9 mouse cellular contexts compared by ENCODE assay signal in the genomic region with DNA sequence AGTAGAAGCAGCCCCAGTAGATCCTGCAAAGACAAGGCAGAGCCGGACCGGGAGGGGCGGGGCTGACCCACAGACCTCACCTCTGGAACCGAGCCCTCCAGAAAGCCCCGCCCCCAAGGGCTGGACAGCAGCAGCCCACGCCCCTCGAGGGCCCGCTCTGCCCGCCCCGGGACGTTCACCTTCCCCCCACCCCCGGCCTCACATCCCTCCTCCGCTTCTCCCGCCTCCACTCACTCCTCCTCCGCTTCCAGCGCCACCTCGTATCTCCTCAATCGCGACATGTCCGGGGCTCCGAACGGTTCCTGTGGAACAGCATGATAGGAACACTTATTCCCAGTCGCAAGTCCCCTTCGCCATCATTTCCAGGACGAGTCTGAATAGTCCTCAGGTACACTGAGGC. TPM values are rescaled to one million over a fixed set of nuclear protein-coding genes. Genes with fewer than 3 reads are reported as not detected.
DNase-seq lines count a peak whose midpoint lies in the region; ATAC-seq and TF ChIP-seq lines count a peak whose summit lies in the region.
"Not testable (repeated sequence)": the region's sequence is repeated elsewhere in the genome, so short reads cannot be mapped to it uniquely, and the experiment has no call there.
"Had no signal": no experiment of that assay in that cellular context is flagged by ENCODE, and none has a peak within 500 bp of the region (broad histone marks: within the 10 kb centered on the region; RNA-seq: fewer than 3 reads in every experiment).

No protein-coding gene starts in this region.

- peak overlapping the region; percentile 37 for H3K4me2 ChIP-seq in hindbrain, embryonic 11.5 days (replicated peaks; ENCODE audit: low read depth, low read length)

- H3K4me3 ChIP-seq in hindbrain, embryonic 11.5 days (ENCODE audit: low read depth, low read length) = peak overlapping the region; percentile 34
- peak overlapping the region; percentile 60 for H3K4me3 ChIP-seq in layer of hippocampus, adult 2 months
- peak overlapping the region; percentile 67 for H3K4me3 ChIP-seq in thymus, adult 2 months (ENCODE audit: control insufficient read depth, insufficient read depth, low read length)

- H3K9ac ChIP-seq in hindbrain, embryonic 11.5 days (ENCODE audit: low read depth, low read length) = 0 out of 2 replicates have a peak overlapping the region, but pooled peaks have one; percentile 37

- TF ChIP-seq POLR2A in thymus, adult 2 months (IDR thresholded peaks at IDR 0.05; ENCODE audit: control insufficient read depth, extremely low read depth, insufficient read depth, low read length, poor library complexity) = not testable (repeated sequence)

- TF ChIP-seq CTCF in layer of hippocampus, adult 2 months (conservative IDR thresholded peaks at IDR 0.05); thymus, adult 2 months (IDR thresholded peaks at IDR 0.05; ENCODE audit: borderline replicate concordance, control insufficient read depth, extremely low read depth, insufficient read depth, low read length, poor library complexity): not testable (repeated sequence)

- peak; percentile 75 for DNase-seq in R1 (ENCODE audit: low read depth, low spot score)
- DNase-seq in cerebellum, postnatal 25 days = peak; percentile 74 to 77
- peak; percentile 51 to 69 for DNase-seq in gastrocnemius, adult 8-10 months (ENCODE audit: low spot score in 2 of 2)
- peak; percentile 60 for DNase-seq in hindbrain, embryonic 11.5 days (ENCODE audit: low spot score)
- DNase-seq in layer of hippocampus, adult 2 months (ENCODE audit: low spot score in 2 of 2) = not testable (repeated sequence)
- DNase-seq in lung, postnatal 14 days = peak; percentile 78
- peak; percentile 64 for DNase-seq in ovary, postnatal 10 days (ENCODE audit: low spot score)
- DNase-seq in thymus, adult 2 months = peak; percentile 48

- not testable (repeated sequence) for H3K27ac ChIP-seq in hindbrain, embryonic 11.5 days (ENCODE audit: low read depth, low read length); thymus, adult 2 months (ENCODE audit: control insufficient read depth, insufficient read depth, low read length)
- H3K27ac ChIP-seq in layer of hippocampus, adult 2 months = peak overlapping the region; percentile 79

- H3K27me3 ChIP-seq in hindbrain, embryonic 11.5 days (ENCODE audit: control insufficient read depth, insufficient read depth, low read length); thymus, adult 2 months (ENCODE audit: control insufficient read depth, insufficient read depth, low read length): not testable (repeated sequence)

- WGBS in hindbrain, embryonic 11.5 days = 1% methylated on average over 13 of the region's 25 CpGs
- 1% methylated on average over 17 of the region's 25 CpGs for WGBS in thymus, adult 2 months

- not testable (repeated sequence) for ATAC-seq in hindbrain, embryonic 11.5 days (ENCODE audit: low FRiP score)

- not testable (repeated sequence) for H3K4me1 ChIP-seq in hindbrain, embryonic 11.5 days (replicated peaks; ENCODE audit: control insufficient read depth, insufficient read depth, low read length); thymus, adult 2 months (replicated peaks; ENCODE audit: control insufficient read depth, insufficient read depth, low read length)

- not testable (repeated sequence) for H3K36me3 ChIP-seq in hindbrain, embryonic 11.5 days (ENCODE audit: control insufficient read depth, insufficient read depth, low read length); thymus, adult 2 months (ENCODE audit: control insufficient read depth, insufficient read depth, low read length)

- H3K9me3 ChIP-seq in hindbrain, embryonic 11.5 days (ENCODE audit: control insufficient read depth, low read length) = not testable (repeated sequence)

RNA-seq across cellular contexts. Expression of a gene that starts 0.5 kb away (rescaled TPM):
- 10 to 100 TPM; 15.0 to 21.0 (median 18.9) TPM for total RNA-seq in gastrocnemius, adult 8-10 months (2022)
- 79.4 and 84.8 TPM in 2 replicates for polyA plus RNA-seq in hindbrain, embryonic 11.5 days (2014; fragmentation: Nextera tagmentation; extraction: Ambion mirVana)
- total RNA-seq in layer of hippocampus, adult 2 months (2021) = 100 to 1,000 TPM; 140 to 143 TPM
- polyA plus RNA-seq in thymus, adult 2 months (2012; rRNA removed) = 85.4 and 97.4 TPM in 2 replicates

RNA-seq across cellular contexts. Expression of a gene that starts 17.5 kb away (rescaled TPM):
- total RNA-seq in gastrocnemius, adult 8-10 months (2022) = 1 to 10 TPM; 5.9 to 8.9 (median 6.7) TPM
- polyA plus RNA-seq in hindbrain, embryonic 11.5 days (2014; fragmentation: Nextera tagmentation; extraction: Ambion mirVana) = 71.5 and 71.9 TPM in 2 replicates
- total RNA-seq in layer of hippocampus, adult 2 months (2021) = 10 to 100 TPM; 40.4 to 42.9 TPM
- 57.5 and 65.6 TPM in 2 replicates for polyA plus RNA-seq in thymus, adult 2 months (2012; rRNA removed)

RNA-seq across cellular contexts. Expression of a gene that starts 18.5 kb away (rescaled TPM):
- 10 to 100 TPM; 26.3 to 29.3 (median 27.4) TPM for total RNA-seq in gastrocnemius, adult 8-10 months (2022)
- 24.0 and 26.1 TPM in 2 replicates for polyA plus RNA-seq in hindbrain, embryonic 11.5 days (2014; fragmentation: Nextera tagmentation; extraction: Ambion mirVana)
- 10 to 100 TPM; 52.1 to 67.7 TPM for total RNA-seq in layer of hippocampus, adult 2 months (2021)
- polyA plus RNA-seq in thymus, adult 2 months (2012; rRNA removed) = 189 and 211 TPM in 2 replicates

RNA-seq across cellular contexts. Expression of a gene that starts 42.6 kb away (rescaled TPM):
- not detected for total RNA-seq in gastrocnemius, adult 8-10 months (2022)
- polyA plus RNA-seq in hindbrain, embryonic 11.5 days (2014; fragmentation: Nextera tagmentation; extraction: Ambion mirVana) = 0.68 and 0.93 TPM in 2 replicates
- not detected for total RNA-seq in layer of hippocampus, adult 2 months (2021)
- polyA plus RNA-seq in thymus, adult 2 months (2012; rRNA removed) = 0.06 and 0.15 TPM in 2 replicates
- total RNA-seq: layer of hippocampus, adult 18-20 months had no signal

RNA-seq across cellular contexts. Expression of a gene that starts 50.5 kb away (rescaled TPM):
- 10 to 100 TPM; 39.1 to 50.9 (median 40.7) TPM for total RNA-seq in gastrocnemius, adult 8-10 months (2022)
- 187 and 192 TPM in 2 replicates for polyA plus RNA-seq in hindbrain, embryonic 11.5 days (2014; fragmentation: Nextera tagmentation; extraction: Ambion mirVana)
- 100 to 1,000 TPM; 136 to 153 TPM for total RNA-seq in layer of hippocampus, adult 2 months (2021)
- 60.5 and 72.8 TPM in 2 replicates for polyA plus RNA-seq in thymus, adult 2 months (2012; rRNA removed)

Comparison
In these comparisons a context has a peak if more than half of its experiments do, and no peak if none do; other contexts are left out.
1. RNA of a gene that starts 0.5 kb away (total RNA-seq): 140 to 143 TPM in layer of hippocampus, adult 2 months; 15.0 to 21.0 TPM in gastrocnemius, adult 8-10 months; every median in the first group is over 4 times any median in the second.
2. RNA of a gene that starts 17.5 kb away (total RNA-seq): 40.4 to 42.9 TPM in layer of hippocampus, adult 2 months; 5.9 to 8.9 TPM in gastrocnemius, adult 8-10 months; every median in the first group is over 4 times any median in the second.
3. Peak in every context shown above with its lines, with median percentiles within 50 percentile points of each other: H3K4me3 ChIP-seq.